Mouse (Mus musculus): ENCODE measurements around the gene Dzip1l.

DNA sequence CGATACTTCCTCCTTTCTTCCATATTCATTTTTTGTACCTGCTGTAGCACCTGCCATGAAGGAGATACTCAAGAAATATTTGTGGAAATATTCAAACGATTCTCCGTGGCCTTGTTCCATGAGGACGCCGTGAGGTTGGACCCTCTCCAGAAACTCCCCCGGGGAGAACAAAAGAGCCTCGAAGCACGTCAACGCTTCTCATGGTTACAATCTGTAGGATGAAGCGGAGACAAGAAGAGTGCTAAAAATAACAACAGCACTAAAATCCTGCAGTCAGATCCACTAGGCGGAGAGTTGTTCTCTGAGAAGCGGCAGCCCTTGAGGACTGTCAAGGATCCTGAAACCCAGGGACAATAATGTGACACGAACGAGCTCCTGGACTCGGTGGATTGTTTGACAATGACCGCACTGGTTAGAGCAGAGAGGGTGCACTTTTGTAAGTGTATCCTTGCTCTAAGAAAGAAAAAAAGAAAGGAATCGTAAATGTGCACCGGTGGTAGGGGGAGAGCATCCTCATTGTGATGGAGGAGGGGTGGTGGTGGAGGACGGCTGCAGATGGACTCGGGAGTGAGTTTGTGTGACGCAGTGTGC, 52.8 kb downstream of the Dzip1l start:
- TF ChIP-seq CTCF (IDR thresholded peaks at IDR 0.05; ENCODE audit: borderline replicate concordance, control insufficient read depth, extremely low read depth, insufficient read depth, low read length, poor library complexity) (no peak), POLR2A (IDR thresholded peaks at IDR 0.05; ENCODE audit: control insufficient read depth, extremely low read depth, insufficient read depth, low read length, poor library complexity) (no peak)

Measured in thymus, adult 2 months (tissue).